Mouse (Mus musculus) spleen, postnatal 0 days (tissue): ENCODE results near the gene Ska2. TPM values are rescaled to one million over a fixed set of nuclear protein-coding genes. Genes with fewer than 3 reads are reported as not detected.

Experiments used
- microRNA counts: library from miRNA; unstranded; fragments of <30 nt; microRNA quantifications from one replicate; lab custom pipeline; 2015
- polyA plus RNA-seq: library from polyadenylated mRNA; unstranded; fragments of >200 nt; fragmentation: Nextera tagmentation; extraction: Ambion mirVana; gene quantifications from 2 replicates; pipeline ENCODE4 v1.2.1, GENCODE M21; 2015

Ska2 gene
- 28.6 and 31.5 TPM in 2 replicates for polyA plus RNA-seq

DNA sequence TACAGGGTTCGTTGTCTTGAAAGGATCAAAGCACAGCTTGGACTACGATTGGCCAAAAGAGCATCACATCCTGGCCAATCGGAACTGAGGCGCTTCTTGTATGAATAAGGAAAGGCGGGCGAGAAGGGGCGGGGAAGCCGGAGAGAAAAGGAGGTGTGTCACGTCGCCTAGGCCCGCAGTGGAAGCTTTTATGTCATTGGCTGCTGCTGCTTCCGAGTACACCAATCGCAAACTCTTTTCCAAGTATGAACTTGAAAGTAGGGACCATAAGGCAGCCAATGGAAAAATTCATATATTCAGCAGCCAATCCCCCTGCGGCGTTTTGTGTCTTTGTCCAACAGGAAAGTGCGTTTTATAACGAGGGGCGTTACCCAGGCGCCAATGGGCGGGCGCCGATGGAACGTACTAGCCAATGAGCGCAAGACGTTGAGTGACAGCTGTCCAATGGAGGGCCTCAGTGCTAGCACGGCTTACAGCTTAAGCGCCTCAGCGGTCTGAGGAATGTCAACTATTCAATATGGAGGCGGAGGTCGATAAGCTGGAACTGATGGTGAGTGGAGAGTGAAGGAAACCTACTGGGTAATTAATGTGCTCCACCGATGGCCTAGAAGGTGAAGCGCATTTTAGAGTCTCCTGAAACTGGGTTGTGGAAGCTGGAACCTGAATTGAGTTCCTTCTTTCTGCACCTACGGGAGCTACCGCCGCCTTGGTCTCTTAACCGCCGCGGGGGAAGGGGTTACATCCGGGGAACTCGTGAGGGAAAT is at the start of gene Ska2:
Ska2 (plus strand) TSS at position 480 of the 764 bp plus-strand sequence.

DNA sequence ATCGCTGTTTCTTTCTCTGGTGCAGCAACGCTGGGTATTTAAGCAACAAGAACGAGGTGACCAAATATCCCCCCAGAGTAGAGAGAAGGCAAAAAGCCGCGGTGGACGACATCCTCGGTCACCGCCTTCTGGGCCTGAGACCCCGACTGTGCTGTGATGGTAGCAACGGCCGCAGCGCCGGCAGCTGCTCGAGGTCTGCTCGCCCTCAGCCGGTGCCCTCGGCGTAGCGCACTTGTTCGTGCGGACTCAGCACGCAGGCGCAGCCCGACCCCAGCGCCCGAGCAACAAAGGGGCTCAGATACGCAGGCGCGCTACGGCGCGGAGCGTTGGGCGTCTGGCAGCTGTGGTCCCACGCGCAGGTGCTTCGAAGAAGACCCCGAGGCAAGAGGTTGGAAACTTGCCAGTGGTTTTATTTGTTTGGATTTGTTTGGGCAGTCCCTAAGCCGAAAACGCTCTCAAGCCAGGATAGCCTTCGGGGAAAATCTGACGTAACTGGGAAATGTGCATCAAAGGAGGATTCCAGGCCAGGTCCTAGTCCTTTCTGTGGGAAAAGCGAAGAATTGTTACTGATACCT is 35.1 kb upstream of the Ska2 start, which contains the start of gene Gdpd1:
Gdpd1 (minus strand) TSS at position 197 of the 575 bp plus-strand sequence.

GRCm38 (mm10) chr11:87086290-87086984 is 22.6 kb upstream of the Ska2 start, which contains the start of gene Smg8:
Gene Smg8, minus strand, starts transcription at chr11:87086774.

DNA sequence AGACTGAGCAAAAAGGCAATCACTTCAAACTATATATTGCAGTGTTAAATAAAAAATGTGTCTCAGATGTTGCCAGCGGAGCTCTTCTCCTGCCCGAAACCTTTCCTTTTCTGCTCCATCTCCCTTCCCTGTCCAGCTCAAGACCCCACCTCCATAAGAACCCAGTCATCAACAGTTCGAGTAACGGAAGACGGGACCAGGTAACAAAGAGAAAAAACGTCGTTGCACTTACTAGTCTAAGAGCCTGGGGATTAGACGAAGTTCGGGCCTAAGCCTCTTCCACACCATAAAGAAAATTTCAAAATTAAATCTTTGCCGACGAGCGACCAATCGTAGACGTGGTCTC is 652 bp upstream of the Ska2 start, which contains the start of gene Prr11:
Prr11 (minus strand) TSS at position 300 of the 346 bp plus-strand sequence.

GRCm38 (mm10) chr11:87126824-87127816 is 18.1 kb downstream of the Ska2 start, which contains the start of gene Trim37:
Gene Trim37, plus strand, starts transcription at chr11:87127077.

MicroRNA genes within 50 kb of the gene (microRNA counts, 519-probe panel; counts per million panel counts)
- microRNA mmu-miR-301a (lab: Ali Mortazavi, UCI): 7,795 counts per million, percentile 76 among the panel's probes with 10 or more counts

Other genes starting within 250 kb of the Ska2 start
- 1.6 and 1.9 TPM in 2 replicates for gene Ypel2, start 115.5 kb upstream of the Ska2 start, polyA plus RNA-seq
- 5.7 and 6.3 TPM in 2 replicates for gene Gdpd1, start 35.2 kb upstream of the Ska2 start, polyA plus RNA-seq
- gene Smg8, start 22.5 kb upstream of the Ska2 start, polyA plus RNA-seq: 7.1 and 8.2 TPM in 2 replicates
- gene Prr11, start 526 bp upstream of the Ska2 start, polyA plus RNA-seq: 4.9 and 5.7 TPM in 2 replicates
- gene Trim37, start 17.8 kb downstream of the Ska2 start, polyA plus RNA-seq: 18.4 and 19.7 TPM in 2 replicates
- 2.6 and 4.5 TPM in 2 replicates for gene Ppm1e, start 249.8 kb downstream of the Ska2 start, polyA plus RNA-seq